Mouse (Mus musculus): Measurements from ENCODE around the gene Dcbld1. TPM values are rescaled to one million over a fixed set of nuclear protein-coding genes. Genes with fewer than 3 reads are reported as not detected.

Gene Dcbld1
- total and polyA plus RNA-seq, 2 experiments = 2.3 to 3.1 TPM

GRCm38 (mm10) chr10:52301766-52302165, 68.3 kb downstream of the Dcbld1 start:
- no peak overlapping the region for H3K4me3 ChIP-seq (ENCODE audit: insufficient read depth, low read depth, low read length)
- H3K27ac ChIP-seq (replicated peaks; ENCODE audit: insufficient read depth, low read depth, low read length) = no peak overlapping the region
- no peak overlapping the region for H3K9ac ChIP-seq (ENCODE audit: low read depth, low read length)
- WGBS = 97% methylated on average over 4 of the region's 4 CpGs
- H3K79me2 ChIP-seq (ENCODE audit: control insufficient read depth, insufficient read depth, low read length) = no peaks in the 10 kb centered on the region
- DNase-seq (ENCODE audit: extremely low read depth, low read depth, low spot score) = no peak
- peaks cover 8% of the 10 kb centered on the region for H3K36me3 ChIP-seq (ENCODE audit: control insufficient read depth, insufficient read depth, low read length)
- H3K4me1 ChIP-seq (ENCODE audit: control insufficient read depth, insufficient read depth, low read length) = no peaks in the 10 kb centered on the region
- no peak for TF ChIP-seq POLR2A (IDR thresholded peaks at IDR 0.05; ENCODE audit: extremely low read depth, insufficient read depth, low read length)
- TF ChIP-seq CTCF (IDR thresholded peaks at IDR 0.05; ENCODE audit: low read depth, low read length) = no peak
- H3K27me3 ChIP-seq (ENCODE audit: control insufficient read depth, insufficient read depth, low read length) = no peaks in the 10 kb centered on the region

DNA sequence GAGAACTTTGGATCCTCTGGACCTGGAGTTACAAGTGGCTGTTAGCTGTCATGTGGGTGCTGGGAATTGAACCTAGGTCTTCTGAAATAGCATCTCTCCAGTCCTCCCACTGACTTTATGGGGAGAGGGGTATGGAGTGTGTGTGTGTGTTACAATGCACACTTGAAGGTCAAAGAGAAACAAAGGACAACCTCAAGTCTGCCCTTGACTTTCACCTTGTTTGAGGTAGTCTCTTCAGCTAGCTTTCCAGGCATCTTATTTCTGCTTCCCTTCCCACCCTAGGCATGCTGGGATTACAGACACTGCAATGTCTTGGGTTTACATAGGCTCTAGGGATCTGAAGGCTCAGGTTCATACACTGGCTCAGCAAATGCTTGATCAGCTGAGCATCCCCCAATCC, 68.9 kb downstream of the Dcbld1 start:
- peaks cover 8% of the 10 kb centered on the region for H3K36me3 ChIP-seq (ENCODE audit: control insufficient read depth, insufficient read depth, low read length)
- H3K27me3 ChIP-seq (ENCODE audit: control insufficient read depth, insufficient read depth, low read length) = no peaks in the 10 kb centered on the region
- no peak overlapping the region for H3K4me3 ChIP-seq (ENCODE audit: insufficient read depth, low read depth, low read length)
- H3K4me1 ChIP-seq (ENCODE audit: control insufficient read depth, insufficient read depth, low read length) = no peaks in the 10 kb centered on the region
- TF ChIP-seq CTCF (IDR thresholded peaks at IDR 0.05; ENCODE audit: low read depth, low read length) (no peak), POLR2A (IDR thresholded peaks at IDR 0.05; ENCODE audit: extremely low read depth, insufficient read depth, low read length) (no peak)
- H3K27ac ChIP-seq (replicated peaks; ENCODE audit: insufficient read depth, low read depth, low read length) = no peak overlapping the region
- no peak overlapping the region for H3K9ac ChIP-seq (ENCODE audit: low read depth, low read length)
- no peak for DNase-seq (ENCODE audit: extremely low read depth, low read depth, low spot score)
- no peaks in the 10 kb centered on the region for H3K79me2 ChIP-seq (ENCODE audit: control insufficient read depth, insufficient read depth, low read length)

GRCm38 (mm10) chr10:52304574-52304973, 71.2 kb downstream of the Dcbld1 start:
- no peak for DNase-seq (ENCODE audit: extremely low read depth, low read depth, low spot score)
- 97% methylated on average over 7 of the region's 7 CpGs for WGBS
- Histone ChIP-seq H3K27ac (replicated peaks; ENCODE audit: insufficient read depth, low read depth, low read length) (no peak overlapping the region), H3K79me2 (ENCODE audit: control insufficient read depth, insufficient read depth, low read length) (no peaks in the 10 kb centered on the region), H3K4me1 (ENCODE audit: control insufficient read depth, insufficient read depth, low read length) (peaks cover under 1% of the 10 kb centered on the region; the same call in 1 of the 2 replicates), H3K27me3 (ENCODE audit: control insufficient read depth, insufficient read depth, low read length) (no peaks in the 10 kb centered on the region), H3K4me3 (ENCODE audit: insufficient read depth, low read depth, low read length) (no peak overlapping the region), H3K9ac (ENCODE audit: low read depth, low read length) (no peak overlapping the region), H3K36me3 (ENCODE audit: control insufficient read depth, insufficient read depth, low read length) (peaks cover 8% of the 10 kb centered on the region)
- TF ChIP-seq CTCF (IDR thresholded peaks at IDR 0.05; ENCODE audit: low read depth, low read length) = no peak
- TF ChIP-seq POLR2A (IDR thresholded peaks at IDR 0.05; ENCODE audit: extremely low read depth, insufficient read depth, low read length) = no peak

DNA sequence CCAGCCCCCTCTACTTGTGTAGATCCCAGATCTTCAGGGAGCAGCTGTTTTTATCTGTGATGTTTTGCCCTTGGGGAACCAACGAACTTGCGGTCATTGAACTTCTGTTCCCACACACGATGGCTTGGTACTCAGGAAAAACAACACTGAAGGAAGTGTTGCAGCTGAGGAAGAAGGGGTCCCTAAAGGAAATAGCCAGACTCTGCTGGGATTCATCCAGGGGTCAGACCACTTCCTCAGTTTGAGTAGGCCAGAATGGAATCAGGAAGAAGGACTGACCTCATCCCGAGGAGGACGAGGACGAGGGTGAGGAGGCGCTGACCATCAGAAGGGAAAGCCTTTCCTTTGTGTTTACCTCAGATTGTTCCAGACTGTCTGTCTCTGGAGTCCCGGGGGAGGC, 75.8 kb downstream of the Dcbld1 start:
- DNase-seq (ENCODE audit: extremely low read depth, low read depth, low spot score) = peak; percentile 65
- TF ChIP-seq CTCF (IDR thresholded peaks at IDR 0.05; ENCODE audit: low read depth, low read length) (no peak), POLR2A (IDR thresholded peaks at IDR 0.05; ENCODE audit: extremely low read depth, insufficient read depth, low read length) (no peak)
- H3K79me2 ChIP-seq (ENCODE audit: control insufficient read depth, insufficient read depth, low read length) = no peaks in the 10 kb centered on the region; the same call in 1 of the 2 replicates
- H3K9ac ChIP-seq (ENCODE audit: low read depth, low read length) = no peak overlapping the region
- WGBS = 57% methylated on average over 8 of the region's 8 CpGs
- 0 out of 2 replicates have a peak overlapping the region, but pooled peaks have one; percentile 64 for H3K27ac ChIP-seq (replicated peaks; ENCODE audit: insufficient read depth, low read depth, low read length)
- H3K27me3 ChIP-seq (ENCODE audit: control insufficient read depth, insufficient read depth, low read length) = no peaks in the 10 kb centered on the region
- peaks cover 2% of the 10 kb centered on the region; the same call in 1 of the 2 replicates for H3K4me1 ChIP-seq (ENCODE audit: control insufficient read depth, insufficient read depth, low read length)
- no peak overlapping the region for H3K4me3 ChIP-seq (ENCODE audit: insufficient read depth, low read depth, low read length)
- peaks cover 16% of the 10 kb centered on the region for H3K36me3 ChIP-seq (ENCODE audit: control insufficient read depth, insufficient read depth, low read length)

DNA sequence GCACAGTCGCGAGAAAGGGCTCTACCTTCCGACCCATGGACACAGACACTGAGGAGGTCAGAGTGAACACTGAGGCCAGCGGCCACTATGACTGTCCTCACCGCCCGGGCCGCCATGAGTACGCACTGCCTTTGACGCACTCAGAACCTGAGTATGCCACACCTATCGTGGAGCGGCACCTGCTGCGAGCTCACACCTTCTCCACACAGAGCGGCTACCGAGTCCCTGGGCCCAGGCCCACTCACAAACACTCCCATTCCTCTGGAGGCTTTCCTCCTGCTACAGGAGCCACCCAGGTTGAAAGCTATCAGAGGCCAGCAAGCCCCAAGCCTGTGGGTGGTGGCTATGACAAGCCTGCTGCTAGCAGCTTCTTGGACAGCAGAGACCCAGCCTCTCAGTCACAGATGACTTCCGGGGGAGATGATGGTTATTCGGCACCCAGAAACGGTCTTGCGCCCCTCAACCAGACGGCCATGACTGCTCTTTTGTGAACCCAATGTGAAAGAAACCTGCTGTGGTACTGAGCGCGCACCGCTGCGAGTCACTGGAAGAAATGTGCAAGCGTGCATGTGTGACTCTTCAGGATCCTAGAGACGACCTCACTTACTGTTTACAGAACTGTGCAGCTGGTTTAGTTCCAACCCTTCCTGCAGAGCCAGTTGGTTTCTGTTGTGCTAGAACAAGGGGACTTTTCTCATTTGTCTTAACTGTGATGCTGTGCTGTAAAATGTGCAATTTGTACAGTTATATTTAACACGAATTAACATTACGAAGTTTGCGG, 86.3 kb downstream of the Dcbld1 start:
- Histone ChIP-seq H3K27me3 (ENCODE audit: control insufficient read depth, insufficient read depth, low read length) (no peaks in the 10 kb centered on the region), H3K4me1 (ENCODE audit: control insufficient read depth, insufficient read depth, low read length) (no peaks in the 10 kb centered on the region), H3K9ac (ENCODE audit: low read depth, low read length) (no peak overlapping the region), H3K27ac (replicated peaks; ENCODE audit: insufficient read depth, low read depth, low read length) (no peak overlapping the region), H3K4me3 (ENCODE audit: insufficient read depth, low read depth, low read length) (no peak overlapping the region), H3K36me3 (ENCODE audit: control insufficient read depth, insufficient read depth, low read length) (peaks cover 13% of the 10 kb centered on the region), H3K79me2 (ENCODE audit: control insufficient read depth, insufficient read depth, low read length) (no peaks in the 10 kb centered on the region)
- no peak for TF ChIP-seq CTCF (IDR thresholded peaks at IDR 0.05; ENCODE audit: low read depth, low read length)
- TF ChIP-seq POLR2A (IDR thresholded peaks at IDR 0.05; ENCODE audit: extremely low read depth, insufficient read depth, low read length) = no peak
- no peak for DNase-seq (ENCODE audit: extremely low read depth, low read depth, low spot score)
- WGBS = 93% methylated on average over 28 of the region's 28 CpGs

GRCm38 (mm10) chr10:52321918-52322317, 88.5 kb downstream of the Dcbld1 start:
- WGBS = 87% methylated on average over 3 of the region's 3 CpGs

More at GRCm38 (mm10) chr10:52321918-52322317, 88.5 kb downstream of the Dcbld1 start:
- Histone ChIP-seq H3K27me3 (ENCODE audit: control insufficient read depth, insufficient read depth, low read length) (no peaks in the 10 kb centered on the region), H3K4me1 (ENCODE audit: control insufficient read depth, insufficient read depth, low read length) (no peaks in the 10 kb centered on the region), H3K27ac (replicated peaks; ENCODE audit: insufficient read depth, low read depth, low read length) (no peak overlapping the region), H3K36me3 (ENCODE audit: control insufficient read depth, insufficient read depth, low read length) (peaks cover 7% of the 10 kb centered on the region), H3K4me3 (ENCODE audit: insufficient read depth, low read depth, low read length) (no peak overlapping the region), H3K79me2 (ENCODE audit: control insufficient read depth, insufficient read depth, low read length) (no peaks in the 10 kb centered on the region), H3K9ac (ENCODE audit: low read depth, low read length) (no peak overlapping the region)
- TF ChIP-seq CTCF (IDR thresholded peaks at IDR 0.05; ENCODE audit: low read depth, low read length) (no peak), POLR2A (IDR thresholded peaks at IDR 0.05; ENCODE audit: extremely low read depth, insufficient read depth, low read length) (no peak)
- DNase-seq (ENCODE audit: extremely low read depth, low read depth, low spot score) = no peak
